Mouse (Mus musculus) E14TG2a.4 (cell line): Measurements from ENCODE around the gene Cstf3.

Experiments
- CTCF ChIP-seq: conservative IDR thresholded peaks from 2 replicates; pipeline ENCODE4 v1.5.1; 2014; ENCODE audit warnings: low read length
- NANOG ChIP-seq: IDR thresholded peaks from 2 replicates; pipeline ENCODE4 v1.6.1; 2014; ENCODE audit warnings: borderline replicate concordance, low read length, mixed read lengths

GRCm38 (mm10) chr2:104583032-104583431, 7.3 kb upstream of the Cstf3 start:
- TF ChIP-seq CTCF (no peak), NANOG (no peak)
